Mouse (Mus musculus): ENCODE data around the gene Prdm10.

- TF ChIP-seq CTCF (IDR thresholded peaks at IDR 0.05) (no peak), EP300 (IDR thresholded peaks at IDR 0.05; ENCODE audit: insufficient read depth, low read depth, low read length) (no peak)
These were observed 36.4 kb upstream of the Prdm10 start for GRCm38 (mm10) chr9:31243939-31244333.

Data from heart, adult 2 months (tissue).